Mouse (Mus musculus) brain, embryonic 14.5 days (tissue): ENCODE results near the gene Gabrb1.

Source experiments
- CTCF ChIP-seq: fragments of 200-500 bp; IDR thresholded peaks from 2 replicates; pipeline ENCODE4 v1.5.1; 2012; ENCODE audit warnings: inconsistent platforms, mild to moderate bottlenecking, moderate library complexity, borderline replicate concordance; ENCODE audit not compliant: insufficient read depth, insufficient read length; ENCODE audit errors: extremely low read depth
- POLR2A ChIP-seq: fragments of 200-500 bp; IDR thresholded peaks from 2 replicates; pipeline ENCODE4 v1.6.1; 2012; ENCODE audit warnings: mild to moderate bottlenecking, inconsistent platforms, borderline replicate concordance; ENCODE audit not compliant: poor library complexity, insufficient read depth, insufficient read length, severe bottlenecking; ENCODE audit errors: extremely low read depth

DNA sequence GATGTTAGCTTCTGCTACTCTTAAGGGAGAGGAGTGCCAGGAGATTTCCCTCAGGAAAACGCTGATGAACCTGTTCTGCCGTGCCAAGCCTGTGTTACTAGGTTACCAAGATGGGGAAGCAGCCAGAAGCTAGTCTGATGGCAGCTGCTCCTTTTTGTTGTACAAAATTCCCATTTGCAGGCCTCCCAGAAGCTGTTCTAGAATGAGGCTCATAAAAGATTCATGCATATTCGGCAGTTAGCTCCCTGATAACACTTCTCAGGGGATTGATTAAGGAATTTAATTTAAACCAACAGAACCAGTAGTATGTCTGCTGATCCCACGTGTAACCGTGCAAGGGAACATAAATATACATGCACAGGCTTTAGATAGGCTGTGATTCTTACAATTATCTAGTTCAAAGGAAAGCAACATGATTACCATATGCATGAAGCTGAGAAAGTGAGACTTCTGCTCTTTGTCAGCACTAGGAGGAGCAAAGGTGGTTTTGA is 318.7 kb downstream of the Gabrb1 start:
- TF ChIP-seq CTCF, result no peak
- TF ChIP-seq POLR2A, result no peak
